24 mouse cellular contexts compared by ENCODE assay signal in the genomic region with DNA sequence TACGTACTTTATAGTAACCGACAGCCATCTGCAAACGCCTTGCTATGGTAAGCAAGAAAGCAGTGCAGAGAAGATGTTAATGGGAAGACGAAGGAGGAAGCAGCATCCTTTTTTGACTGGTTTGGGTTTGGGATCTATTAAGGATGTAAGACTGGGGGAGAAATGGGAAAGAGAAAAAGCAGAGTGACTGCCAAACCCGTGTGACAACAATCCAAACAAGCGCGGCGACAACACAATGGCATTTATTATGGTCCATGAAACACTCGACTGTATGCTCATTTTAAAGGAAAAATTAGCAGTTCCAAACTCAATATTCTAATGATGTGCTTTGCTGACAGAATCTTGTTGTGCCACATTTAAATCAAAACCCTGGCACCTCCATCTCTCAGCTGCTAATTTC.
"Had no signal": no experiment of that assay in that cellular context is flagged by ENCODE, and none has a peak within 500 bp of the region (broad histone marks: within the 10 kb centered on the region; RNA-seq: fewer than 3 reads in every experiment).

No protein-coding gene starts in this region.

- H3K9me3 ChIP-seq: kidney, embryonic 15.5 days; limb, embryonic 13.5 days; liver, embryonic 12.5 days; liver, embryonic 15.5 days; lung, embryonic 15.5 days; midbrain, embryonic 10.5 days; midbrain, embryonic 13.5 days; neural tube, embryonic 13.5 days had no signal

- DNase-seq: kidney, adult 8-10 months; kidney, postnatal 10 days; kidney, postnatal 36 days; layer of hippocampus, postnatal 36 days; liver; lung, adult 18-20 months; lung, postnatal 10 days; lung, postnatal 36 days; retina, postnatal 1 day; thymus, adult 2 months; thymus, postnatal 25 days had no signal

- H3K36me3 ChIP-seq: kidney, embryonic 15.5 days; limb, embryonic 13.5 days; liver, embryonic 12.5 days; liver, embryonic 15.5 days; lung, embryonic 15.5 days had no signal

- H3K4me3 ChIP-seq: kidney, embryonic 15.5 days; left cerebral cortex, adult 2 months; limb, embryonic 13.5 days; liver, embryonic 12.5 days; liver, embryonic 15.5 days; lung, embryonic 15.5 days; megakaryocyte, embryonic 14.5 days; midbrain, embryonic 10.5 days; midbrain, embryonic 13.5 days; myocyte; neural tube, embryonic 13.5 days had no signal

- H3K27me3 ChIP-seq: kidney, embryonic 15.5 days; liver, embryonic 12.5 days; liver, embryonic 15.5 days; lung, embryonic 15.5 days; megakaryocyte, embryonic 14.5 days; midbrain, embryonic 13.5 days; neural tube, embryonic 13.5 days had no signal

- H3K4me2 ChIP-seq: kidney, embryonic 15.5 days; limb, embryonic 13.5 days; liver, embryonic 12.5 days; liver, embryonic 15.5 days; lung, embryonic 15.5 days; midbrain, embryonic 13.5 days; neural tube, embryonic 13.5 days had no signal

- ATAC-seq: liver, embryonic 12.5 days; midbrain, embryonic 13.5 days; midbrain, embryonic 16.5 days had no signal

- H3K27ac ChIP-seq: kidney, embryonic 15.5 days; left cerebral cortex, adult 2 months; limb, embryonic 13.5 days; liver, embryonic 12.5 days; liver, embryonic 15.5 days; lung, embryonic 15.5 days; midbrain, embryonic 10.5 days; midbrain, embryonic 13.5 days; neural tube, embryonic 13.5 days; stomach, postnatal 0 days had no signal

- H3K9ac ChIP-seq: kidney, embryonic 15.5 days; limb, embryonic 13.5 days; liver, embryonic 12.5 days; liver, embryonic 15.5 days; lung, embryonic 15.5 days; midbrain, embryonic 13.5 days; neural tube, embryonic 13.5 days had no signal

- H3K4me1 ChIP-seq: kidney, embryonic 15.5 days; liver, embryonic 12.5 days; liver, embryonic 15.5 days; lung, embryonic 15.5 days; megakaryocyte, embryonic 14.5 days had no signal
